ENCODE assay signal across 33 mouse cellular contexts in the genomic region with DNA sequence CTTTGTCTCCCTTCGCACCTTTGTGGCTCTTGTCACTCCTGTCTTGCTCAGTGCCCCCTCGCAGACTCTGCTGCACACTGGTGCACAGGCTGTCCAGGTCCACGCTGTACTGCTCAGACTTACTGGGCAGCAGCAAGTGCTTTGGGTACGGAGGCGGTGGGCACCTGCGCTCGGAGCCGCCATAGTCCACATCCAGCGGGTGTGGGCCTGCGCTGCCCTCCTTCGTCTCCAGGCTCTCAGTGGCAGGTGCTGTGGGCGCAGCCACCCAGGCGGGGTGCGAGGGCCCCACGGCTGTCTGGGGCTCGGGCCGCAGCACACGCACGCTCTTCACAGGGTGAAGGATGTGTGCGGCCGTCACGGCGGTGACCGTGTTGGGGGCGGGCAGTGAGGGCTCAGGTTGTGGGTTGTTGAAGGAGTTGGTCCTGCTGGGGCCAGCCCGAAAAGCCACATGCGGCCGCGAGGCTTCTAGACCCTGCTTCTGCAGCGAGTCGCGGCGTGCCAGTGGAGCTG. TPM values are rescaled to one million over a fixed set of nuclear protein-coding genes. Genes with fewer than 3 reads are reported as not detected.
DNase-seq lines count a peak whose midpoint lies in the region; ATAC-seq and TF ChIP-seq lines count a peak whose summit lies in the region.
"Had no signal": no experiment of that assay in that cellular context is flagged by ENCODE, and none has a peak within 500 bp of the region (broad histone marks: within the 10 kb centered on the region; RNA-seq: fewer than 3 reads in every experiment).

No protein-coding gene starts in this region.

- H3K27me3 ChIP-seq in heart, embryonic 10.5 days (ENCODE audit: insufficient read depth, poor library complexity, severe bottlenecking) = no peaks in the 10 kb centered on the region
- H3K27me3 ChIP-seq in E14TG2a.4 (ENCODE audit: insufficient read depth, low read length) = peaks cover 46% of the 10 kb centered on the region
- H3K27me3 ChIP-seq in ES-Bruce4 (ENCODE audit: control insufficient read depth, insufficient read depth, low read length, poor library complexity, severe bottlenecking) = no peaks in the 10 kb centered on the region
- H3K27me3 ChIP-seq: embryonic facial prominence, embryonic 12.5 days; embryonic facial prominence, embryonic 15.5 days; forebrain, embryonic 12.5 days; heart, embryonic 12.5 days; heart, embryonic 15.5 days; hindbrain, embryonic 13.5 days; intestine, embryonic 15.5 days; Patski had no signal

- WGBS in heart, embryonic 10.5 days = 94% methylated on average over 33 of the region's 33 CpGs

- peak; percentile 72 for DNase-seq in heart, embryonic 10.5 days (ENCODE audit: low spot score)
- DNase-seq in heart, adult 9 months (ENCODE audit: low spot score in 2 of 2) = no peak
- DNase-seq in ZHBTc4 (ENCODE audit: low read depth, low spot score) = peak; percentile 48
- no peak for DNase-seq in Muller cell, postnatal 12 days (ENCODE audit: inconsistent ontology term)
- DNase-seq: adrenal gland, adult 2 months; adrenal gland, postnatal 25 days; cerebellum, adult 18-20 months; cerebellum, adult 9-11 months; cerebellum, postnatal 25 days; gastrocnemius, postnatal 10 days; gastrocnemius, postnatal 36 days; heart, adult 2 months; heart, postnatal 10 days; heart, postnatal 36 days; kidney, adult 11 months; kidney, adult 8-10 months had no signal

- TF ChIP-seq CTCF in E14TG2a.4 (conservative IDR thresholded peaks at IDR 0.05; ENCODE audit: low read length) (no peak), ES-Bruce4 (IDR thresholded peaks at IDR 0.05; ENCODE audit: low read depth, low read length) (no peak)

- TF ChIP-seq POLR2A in ES-Bruce4 (IDR thresholded peaks at IDR 0.05; ENCODE audit: insufficient read depth, low read length) = no peak

- no peak overlapping the region for H3K27ac ChIP-seq in heart, embryonic 10.5 days
- no peak overlapping the region for H3K27ac ChIP-seq in ES-Bruce4 (ENCODE audit: insufficient read depth, low read length)
- H3K27ac ChIP-seq: embryonic facial prominence, embryonic 12.5 days; embryonic facial prominence, embryonic 15.5 days; forebrain, embryonic 12.5 days; heart, adult 2 months; heart, embryonic 15.5 days; hindbrain, embryonic 10.5 days; hindbrain, embryonic 13.5 days; intestine, embryonic 15.5 days had no signal

- no peaks in the 10 kb centered on the region for H3K4me1 ChIP-seq in heart, embryonic 10.5 days
- H3K4me1 ChIP-seq in E14TG2a.4 (replicated peaks; ENCODE audit: low read depth, low read length) = peaks cover 56% of the 10 kb centered on the region
- H3K4me1 ChIP-seq in ES-Bruce4 (ENCODE audit: control insufficient read depth, insufficient read depth, low read length) = peaks cover 2% of the 10 kb centered on the region
- H3K4me1 ChIP-seq: embryonic facial prominence, embryonic 15.5 days; heart, embryonic 12.5 days; heart, embryonic 15.5 days; hindbrain, embryonic 13.5 days; intestine, embryonic 15.5 days had no signal

- H3K36me3 ChIP-seq in heart, embryonic 10.5 days = peaks cover 78% of the 10 kb centered on the region
- H3K36me3 ChIP-seq in E14TG2a.4 (ENCODE audit: insufficient read depth, low read length) = no peaks in the 10 kb centered on the region
- H3K36me3 ChIP-seq in ES-Bruce4 (ENCODE audit: control insufficient read depth, insufficient read depth, low read length, poor library complexity, severe bottlenecking) = no peaks in the 10 kb centered on the region

- H3K9me3 ChIP-seq in heart, embryonic 10.5 days = no peaks in the 10 kb centered on the region
- H3K9me3 ChIP-seq in E14TG2a.4 (ENCODE audit: low read length) (no peaks in the 10 kb centered on the region), ES-Bruce4 (replicated peaks; ENCODE audit: control insufficient read depth, insufficient read depth, low read length, poor library complexity, severe bottlenecking) (no peaks in the 10 kb centered on the region)
- H3K9me3 ChIP-seq: embryonic facial prominence, embryonic 12.5 days; embryonic facial prominence, embryonic 15.5 days; forebrain, embryonic 12.5 days; heart, embryonic 12.5 days; heart, embryonic 15.5 days; hindbrain, embryonic 10.5 days; hindbrain, embryonic 13.5 days; intestine, embryonic 15.5 days had no signal

- TF ChIP-seq EP300 in ES-Bruce4 (IDR thresholded peaks at IDR 0.05; ENCODE audit: insufficient read depth, low read depth, low read length) = no peak

- H3K9ac ChIP-seq in ES-Bruce4 (ENCODE audit: low read depth, poor library complexity, severe bottlenecking) = no peak overlapping the region
- H3K9ac ChIP-seq: embryonic facial prominence, embryonic 12.5 days; embryonic facial prominence, embryonic 15.5 days; forebrain, embryonic 12.5 days; heart, embryonic 12.5 days; heart, embryonic 15.5 days; hindbrain, embryonic 13.5 days; intestine, embryonic 15.5 days had no signal

- ATAC-seq in granulocyte monocyte progenitor cell, adult 5-6 weeks (replicated peaks; ENCODE audit: poor library complexity, severe bottlenecking) = no peak
- ATAC-seq: CD4-positive, CD25-positive, alpha-beta regulatory T cell, adult 4 months; forebrain, embryonic 16.5 days; hindbrain, embryonic 16.5 days; intestine, embryonic 15.5 days; Patski had no signal

- no peak overlapping the region for H3K4me3 ChIP-seq in heart, embryonic 10.5 days
- H3K4me3 ChIP-seq in E14TG2a.4 (replicated peaks; ENCODE audit: low read length) (peak overlapping the region; percentile 77), ES-Bruce4 (ENCODE audit: low read depth, low read length) (peak overlapping the region; percentile 28)
- H3K4me3 ChIP-seq: embryonic facial prominence, embryonic 12.5 days; embryonic facial prominence, embryonic 15.5 days; forebrain, embryonic 12.5 days; heart, adult 2 months; heart, embryonic 12.5 days; heart, embryonic 15.5 days; hindbrain, embryonic 10.5 days; hindbrain, embryonic 13.5 days; intestine, embryonic 15.5 days had no signal

RNA-seq across cellular contexts. Expression of a gene that starts 34.3 kb away (rescaled TPM):
- polyA plus RNA-seq in heart, embryonic 10.5 days (2016; fragmentation: Nextera tagmentation; extraction: Ambion mirVana) = 23.5 and 24.9 TPM in 2 replicates
- polyA plus RNA-seq in ES-Bruce4 (2011; ENCODE audit: insufficient read depth, insufficient read length, low read depth, missing spikeins) = 64.0 and 64.1 TPM in 2 replicates
- 23.6 and 30.4 TPM in 2 replicates for total RNA-seq in granulocyte monocyte progenitor cell, adult 5-6 weeks (2014; fragmentation: Nextera tagmentation)
- 39.3 and 41.7 TPM in 2 replicates for total RNA-seq in granulocyte monocyte progenitor cell, adult 5-6 weeks (2017)

RNA-seq across cellular contexts. Expression of a gene that starts 46.4 kb away (rescaled TPM):
- not detected in 2 replicates for polyA plus RNA-seq in heart, embryonic 10.5 days (2016; fragmentation: Nextera tagmentation; extraction: Ambion mirVana)
- not detected in 2 replicates for polyA plus RNA-seq in ES-Bruce4 (2011; ENCODE audit: insufficient read depth, insufficient read length, low read depth, missing spikeins)
- not detected in 2 replicates for total RNA-seq in granulocyte monocyte progenitor cell, adult 5-6 weeks (2014; fragmentation: Nextera tagmentation)
- total RNA-seq in granulocyte monocyte progenitor cell, adult 5-6 weeks (2017) = not detected in 2 replicates
- total RNA-seq: adrenal gland, postnatal 25 days; common myeloid progenitor, adult 5-6 weeks; gastrocnemius, postnatal 10 days had no signal
- polyA plus RNA-seq: adrenal gland, adult 2 months; C2C12; CD4-positive, CD25-positive, alpha-beta regulatory T cell, adult 4 months; embryonic facial prominence, embryonic 12.5 days; embryonic facial prominence, embryonic 15.5 days; forebrain, embryonic 12.5 days; forebrain, embryonic 16.5 days; heart, adult 2 months; heart, embryonic 12.5 days; heart, embryonic 15.5 days; hindbrain, embryonic 10.5 days; hindbrain, embryonic 13.5 days; hindbrain, embryonic 16.5 days; Patski had no signal

RNA-seq across cellular contexts. Expression of a gene that starts 58.7 kb away (rescaled TPM):
- polyA plus RNA-seq in heart, embryonic 10.5 days (2016; fragmentation: Nextera tagmentation; extraction: Ambion mirVana) = 19.6 and 25.0 TPM in 2 replicates
- polyA plus RNA-seq in ES-Bruce4 (2011; ENCODE audit: insufficient read depth, insufficient read length, low read depth, missing spikeins) = 18.4 and 26.1 TPM in 2 replicates
- 14.3 and 22.9 TPM in 2 replicates for total RNA-seq in granulocyte monocyte progenitor cell, adult 5-6 weeks (2014; fragmentation: Nextera tagmentation)
- total RNA-seq in granulocyte monocyte progenitor cell, adult 5-6 weeks (2017) = 10.3 TPM in 2 replicates

Comparison
In these comparisons a context has a peak if more than half of its experiments do, and no peak if none do; other contexts are left out.
1. DNase-seq: peak in heart, embryonic 10.5 days (single experiment) and ZHBTc4 (single experiment); none in heart, adult 9 months (0 of 2) and Muller cell, postnatal 12 days (single experiment).